Mouse (Mus musculus) kidney, embryonic 16.5 days (tissue): ENCODE results near the gene Ppbp. TPM values are rescaled to one million over a fixed set of nuclear protein-coding genes. Genes with fewer than 3 reads are reported as not detected.

Source experiments
- ATAC-seq: fragments of 200-750 bp; cut with Nextera tagmentation; 2 replicates; pipeline ENCODE4 v1.8.0; 2017; ENCODE audit warnings: moderate TSS enrichment; ENCODE audit not compliant: low FRiP score, low TSS enrichment
- H3K27ac ChIP-seq: fragments of 300-500 bp; sonication (generic); 2 replicates; pipeline ENCODE4 v1.5.1; 2014; ENCODE audit warnings: low read length
- H3K27me3 ChIP-seq: fragments of 300-500 bp; sonication (generic); 2 replicates; pipeline ENCODE4 v1.6.1; 2014; ENCODE audit warnings: low read length, control low read depth, mixed read lengths; ENCODE audit not compliant: insufficient read depth
- H3K36me3 ChIP-seq: fragments of 300-500 bp; sonication (generic); 2 replicates; pipeline ENCODE4 v1.6.1; 2014; ENCODE audit warnings: low read length, control low read depth, mixed read lengths; ENCODE audit not compliant: insufficient read depth
- H3K4me1 ChIP-seq: fragments of 300-500 bp; sonication (generic); 2 replicates; pipeline ENCODE4 v1.6.1; 2014; ENCODE audit warnings: low read length, control low read depth, mixed read lengths; ENCODE audit not compliant: insufficient read depth
- H3K4me2 ChIP-seq: fragments of 300-500 bp; sonication (generic); replicated peaks from 2 replicates; pipeline ENCODE4 v1.6.1; 2014; ENCODE audit warnings: low read depth, low read length
- H3K4me3 ChIP-seq: fragments of 300-500 bp; sonication (generic); 2 replicates; pipeline ENCODE4 v1.5.1; 2014; ENCODE audit warnings: mild to moderate bottlenecking, low read length
- H3K9ac ChIP-seq: fragments of 300-500 bp; sonication (generic); replicated peaks from 2 replicates; pipeline ENCODE4 v1.6.1; 2014; ENCODE audit warnings: low read length
- H3K9me3 ChIP-seq: fragments of 300-500 bp; sonication (generic); 2 replicates; pipeline ENCODE4 v1.6.1; 2016; ENCODE audit warnings: low read length, control low read depth
- WGBS: fragments of 180-500 bp; shearing (Covaris S2); extraction: QIAGEN DNeasy Blood & Tissue Kit; methylation state at CpG from one replicate; pipeline ENCODE4 v1.1.7; 2014; 5-methylcytosine and 5-hydroxymethylcytosine counted together
- polyA plus RNA-seq: library from polyadenylated mRNA; unstranded; fragments of >200 nt; fragmentation: Nextera tagmentation; extraction: Ambion mirVana; gene quantifications from 2 replicates; pipeline ENCODE4 v1.2.1, GENCODE M21; 2015

Ppbp gene
- polyA plus RNA-seq, 1 experiment from 2014 or later, result 1.5 TPM

GRCm38 (mm10) chr5:90760844-90761243 lies 7.5 kb upstream of the Ppbp start:
- H3K36me3 ChIP-seq, result no peaks in the 10 kb centered on the region
- peaks cover 14% of the 10 kb centered on the region for H3K27me3 ChIP-seq
- no peak for ATAC-seq
- 93% methylated on average over 2 of the region's 2 CpGs for WGBS
- no peaks in the 10 kb centered on the region for H3K9me3 ChIP-seq
- no peak overlapping the region for H3K4me2 ChIP-seq
- no peak overlapping the region for H3K9ac ChIP-seq
- peaks cover 26% of the 10 kb centered on the region for H3K4me1 ChIP-seq
- no peak overlapping the region for H3K27ac ChIP-seq
- no peak overlapping the region for H3K4me3 ChIP-seq

GRCm38 (mm10) chr5:90761834-90762233 lies 6.5 kb upstream of the Ppbp start:
- WGBS, result 82% methylated on average over 3 of the region's 3 CpGs
- Histone ChIP-seq H3K27ac (no peak overlapping the region), H3K9me3 (no peaks in the 10 kb centered on the region), H3K4me2 (no peak overlapping the region), H3K4me3 (no peak overlapping the region), H3K36me3 (no peaks in the 10 kb centered on the region), H3K4me1 (peaks cover 29% of the 10 kb centered on the region), H3K9ac (no peak overlapping the region), H3K27me3 (peaks cover 14% of the 10 kb centered on the region)
- ATAC-seq, result no peak

DNA sequence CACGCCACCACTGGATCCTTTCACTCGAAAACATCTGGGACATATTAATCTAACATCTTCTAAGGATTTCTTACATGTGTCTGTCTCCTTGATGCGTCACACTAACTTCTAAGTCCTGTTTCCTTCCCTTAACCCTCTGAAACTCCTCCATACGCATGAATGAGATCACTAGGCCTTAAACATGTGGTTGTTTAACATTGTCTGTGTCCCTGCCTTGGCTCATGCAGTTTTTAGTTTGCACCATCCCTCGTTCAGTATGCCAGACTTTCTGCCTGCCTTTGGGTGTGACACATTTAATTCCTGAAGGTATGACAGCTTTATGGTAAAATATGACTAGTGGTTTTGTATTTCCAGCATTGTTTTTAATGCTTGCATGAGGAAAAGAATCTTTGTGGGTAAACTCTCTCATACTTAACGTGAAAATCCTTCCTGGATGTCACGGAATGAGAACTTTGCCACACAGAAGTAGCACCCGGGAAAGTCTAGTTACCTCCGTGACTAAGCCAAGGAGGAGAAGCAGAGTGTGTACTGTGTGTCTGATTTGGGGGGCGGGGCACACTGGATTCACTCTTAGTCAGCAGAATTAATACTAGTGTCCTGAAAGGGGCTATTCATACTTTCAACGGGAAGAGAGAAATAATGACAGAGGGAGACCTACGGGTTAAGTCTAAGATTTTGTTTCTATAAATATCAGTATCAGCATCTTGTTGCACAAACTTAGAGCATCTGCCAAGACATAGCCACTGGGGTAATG lies 4.2 kb upstream of the Ppbp start:
- Histone ChIP-seq H3K9ac (no peak overlapping the region), H3K27me3 (peaks cover 11% of the 10 kb centered on the region), H3K4me3 (no peak overlapping the region), H3K27ac (no peak overlapping the region), H3K9me3 (no peaks in the 10 kb centered on the region), H3K4me2 (no peak overlapping the region), H3K36me3 (no peaks in the 10 kb centered on the region), H3K4me1 (peaks cover 14% of the 10 kb centered on the region)
- WGBS, result 82% methylated on average over 12 of the region's 12 CpGs
- ATAC-seq, result no peak

DNA sequence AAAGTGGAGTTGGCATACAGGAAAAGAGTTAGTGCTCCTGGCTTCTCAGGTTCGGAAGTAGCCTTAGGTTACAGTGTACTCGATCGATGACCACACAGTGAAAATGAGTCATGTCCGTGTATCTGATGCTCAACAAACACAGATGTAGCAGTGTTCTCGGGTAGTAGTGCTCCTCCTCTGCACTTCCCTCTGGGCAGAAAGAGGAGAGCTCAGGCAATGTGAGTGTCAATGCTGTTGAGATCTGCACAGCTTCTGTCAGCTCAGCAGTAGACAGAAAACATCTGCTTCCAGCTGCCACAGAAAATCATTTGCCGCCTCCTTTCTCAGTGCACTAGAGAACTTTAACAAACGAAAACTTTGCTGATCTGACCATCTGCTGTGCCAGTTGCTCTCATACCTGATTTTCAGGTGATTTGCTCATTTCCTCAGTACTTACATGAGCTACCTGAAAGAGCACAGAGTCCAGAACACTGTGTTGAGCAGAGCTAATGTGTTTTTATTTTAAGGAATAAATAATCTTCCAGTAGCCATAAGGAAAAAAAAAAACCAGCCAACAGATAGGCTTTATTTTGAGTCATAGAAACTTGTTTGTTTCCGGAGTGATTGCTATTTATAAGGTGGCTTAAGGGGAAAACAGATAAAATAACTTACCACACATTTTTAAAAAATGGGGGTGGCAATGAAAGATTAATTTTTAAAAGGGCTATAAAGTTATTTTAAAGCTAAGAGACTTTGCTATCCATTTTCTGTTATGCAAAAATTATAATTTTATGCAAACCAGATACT lies 2.3 kb upstream of the Ppbp start:
- peak; percentile 59; the same call in 1 of the 2 replicates for ATAC-seq

DNA sequence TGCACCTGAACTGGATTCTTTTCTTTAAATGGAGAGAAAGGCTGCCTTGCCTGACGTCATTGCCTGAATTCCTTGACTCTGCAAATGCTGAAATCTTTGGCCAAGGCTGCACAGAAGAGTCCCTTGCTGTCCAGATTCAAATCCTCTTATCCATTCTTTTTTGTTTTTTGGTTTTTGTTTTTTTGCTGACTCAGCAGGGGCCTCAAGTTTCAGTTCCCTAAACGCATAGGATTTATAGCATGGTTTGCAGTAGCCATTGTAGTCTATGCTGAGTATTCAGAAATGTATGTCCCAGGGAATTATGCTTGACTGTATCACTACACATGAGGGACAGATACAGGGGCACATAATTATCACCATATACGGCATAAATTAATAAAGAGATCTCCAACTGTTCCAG lies 3.1 kb downstream of the Ppbp start:
- H3K27me3 ChIP-seq, result no peaks in the 10 kb centered on the region
- H3K4me3 ChIP-seq, result no peak overlapping the region
- H3K4me2 ChIP-seq, result no peak overlapping the region
- ATAC-seq, result no peak
- no peaks in the 10 kb centered on the region for H3K36me3 ChIP-seq
- WGBS, result 72% methylated on average over 3 of the region's 3 CpGs
- H3K9ac ChIP-seq, result no peak overlapping the region
- no peaks in the 10 kb centered on the region for H3K9me3 ChIP-seq
- H3K4me1 ChIP-seq, result no peaks in the 10 kb centered on the region
- no peak overlapping the region for H3K27ac ChIP-seq

More for the DNA sequence above, 2.3 kb upstream of the Ppbp start:
- Histone ChIP-seq H3K9me3 (no peaks in the 10 kb centered on the region), H3K4me3 (no peak overlapping the region), H3K4me1 (0 out of 2 replicates have a peak, but pooled peaks cover 6% of the 10 kb centered on the region), H3K27me3 (no peaks in the 10 kb centered on the region), H3K36me3 (no peaks in the 10 kb centered on the region), H3K27ac (no peak overlapping the region), H3K9ac (no peak overlapping the region), H3K4me2 (no peak overlapping the region)
- 21% methylated on average over 8 of the region's 8 CpGs for WGBS

DNA sequence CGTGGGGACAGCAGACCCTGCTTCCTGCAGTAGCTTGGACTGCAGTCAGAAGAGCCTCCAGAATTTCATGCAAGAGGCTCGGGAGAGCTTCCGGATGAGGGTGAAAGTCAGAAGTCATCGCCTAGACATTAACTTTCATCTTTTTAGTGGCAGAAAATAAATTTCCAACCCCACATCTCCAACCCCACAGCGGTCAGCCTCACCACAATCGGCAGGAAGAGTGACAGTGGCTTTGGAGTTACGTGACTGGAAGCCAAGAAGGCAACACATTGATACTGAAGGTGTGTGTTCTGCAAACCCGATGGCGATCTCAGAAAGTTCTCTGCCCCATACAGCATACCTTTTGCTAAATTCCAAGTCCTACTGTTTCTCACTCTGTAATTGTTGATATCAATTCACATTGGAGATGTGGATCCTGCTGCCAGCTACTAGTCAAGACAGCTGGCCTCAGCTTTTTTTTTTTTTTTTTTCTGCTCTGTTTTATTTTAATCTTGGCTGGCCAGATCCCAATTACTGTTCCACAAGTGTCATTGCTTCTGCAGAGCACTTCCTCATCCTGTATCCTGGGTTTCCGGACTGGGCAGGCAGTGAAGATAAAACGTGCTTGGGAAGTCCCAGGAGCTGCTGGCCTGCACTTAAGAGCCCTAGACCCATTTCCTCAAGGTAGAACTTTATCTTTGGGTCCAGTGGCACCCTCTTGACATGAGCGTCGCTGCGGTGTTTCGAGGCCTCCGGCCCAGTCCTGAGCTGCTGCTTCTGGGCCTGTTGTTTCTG lies 3.7 kb downstream of the Ppbp start, which contains the start of gene Pf4:
Gene Pf4, plus strand, starts transcription at position 556 of the 774 bp plus-strand sequence.
- ATAC-seq, result peak; percentile 57; the same call in 1 of the 2 replicates
- Histone ChIP-seq H3K4me1 (no peaks in the 10 kb centered on the region), H3K4me3 (no peak within 1 kb of the TSS), H3K4me2 (no peak within 1 kb of the TSS), H3K27ac (no peak within 1 kb of the TSS), H3K9ac (no peak within 1 kb of the TSS), H3K36me3 (no peaks in the 10 kb centered on the region), H3K27me3 (no peaks in the 10 kb centered on the region), H3K9me3 (no peaks in the 10 kb centered on the region)
- 73% methylated on average over 16 of the region's 16 CpGs for WGBS

DNA sequence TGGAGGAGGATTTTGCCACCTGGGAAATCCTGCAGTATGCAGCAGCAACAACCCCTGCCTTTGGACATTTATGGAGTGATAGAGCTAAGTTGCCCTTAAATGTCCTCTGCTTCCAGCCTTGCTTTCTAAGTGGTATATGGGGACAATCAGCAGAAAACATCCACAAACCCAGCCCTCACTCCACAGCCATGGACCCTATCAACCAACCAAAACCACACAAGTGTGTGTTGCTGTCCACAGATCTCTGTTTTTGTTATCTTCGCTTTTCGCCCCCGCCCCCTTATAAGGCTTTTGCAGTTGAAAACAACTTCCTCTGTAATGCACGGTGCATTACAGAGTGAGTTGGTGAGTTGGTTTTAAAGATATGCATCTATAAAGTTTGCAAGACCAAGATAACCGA lies 7.2 kb downstream of the Ppbp start:
- Histone ChIP-seq H3K36me3 (no peaks in the 10 kb centered on the region), H3K4me1 (no peaks in the 10 kb centered on the region), H3K4me2 (no peak overlapping the region), H3K9ac (no peak overlapping the region), H3K27ac (no peak overlapping the region), H3K4me3 (no peak overlapping the region), H3K9me3 (no peaks in the 10 kb centered on the region), H3K27me3 (no peaks in the 10 kb centered on the region; the same call in 1 of the 2 replicates)
- 86% methylated on average over 5 of the region's 5 CpGs for WGBS
- no peak for ATAC-seq

GRCm38 (mm10) chr5:90777621-90778020 lies 9.3 kb downstream of the Ppbp start:
- Histone ChIP-seq H3K27me3 (no peaks in the 10 kb centered on the region; the same call in 1 of the 2 replicates), H3K36me3 (no peaks in the 10 kb centered on the region), H3K4me3 (no peak overlapping the region), H3K27ac (no peak overlapping the region), H3K4me2 (no peak overlapping the region), H3K9ac (no peak overlapping the region), H3K4me1 (no peaks in the 10 kb centered on the region), H3K9me3 (no peaks in the 10 kb centered on the region)
- ATAC-seq, result no peak
- 59% methylated on average over 10 of the region's 10 CpGs for WGBS

GRCm38 (mm10) chr5:90778856-90779255 lies 10.5 kb downstream of the Ppbp start:
- H3K9ac ChIP-seq, result no peak overlapping the region
- H3K27me3 ChIP-seq, result no peaks in the 10 kb centered on the region; the same call in 1 of the 2 replicates

More at GRCm38 (mm10) chr5:90778856-90779255, 10.5 kb downstream of the Ppbp start:
- H3K9me3 ChIP-seq, result no peaks in the 10 kb centered on the region
- H3K4me3 ChIP-seq, result no peak overlapping the region
- 77% methylated on average over 6 of the region's 6 CpGs for whole genome bisulfite sequencing
- ATAC-seq, result no peak
- H3K27ac ChIP-seq, result no peak overlapping the region
- H3K4me2 ChIP-seq, result no peak overlapping the region
- no peaks in the 10 kb centered on the region for H3K4me1 ChIP-seq
- no peaks in the 10 kb centered on the region for H3K36me3 ChIP-seq
